Mouse (Mus musculus) telencephalon, adult 2 months (tissue): ENCODE data around the gene Lgr6.
"Not testable (repeated sequence)": the region's sequence is repeated elsewhere in the genome, so short reads cannot be mapped to it uniquely, and the experiment has no call there.

Source experiments
- DNase-seq: peaks from one replicate; pipeline ENCODE4 v3.0.0-alpha.2; 2011; ENCODE audit warnings: low read depth, low spot score

Gene Lgr6

GRCm38 (mm10) chr1:135128986-135129385, 23.9 kb upstream of the Lgr6 start:
- no peak for DNase-seq

- DNase-seq: no peak
Measured at GRCm38 (mm10) chr1:135128011-135128441, 22.9 kb upstream of the Lgr6 start.

GRCm38 (mm10) chr1:135126443-135127027, 21.5 kb upstream of the Lgr6 start:
- no peak for DNase-seq

GRCm38 (mm10) chr1:135125990-135126389, 20.9 kb upstream of the Lgr6 start:
- DNase-seq: no peak

- DNase-seq: no peak
Measured at GRCm38 (mm10) chr1:135124573-135125363, 19.7 kb upstream of the Lgr6 start.

- DNase-seq: no peak
Measured at GRCm38 (mm10) chr1:135112661-135113060, 7.6 kb upstream of the Lgr6 start.

GRCm38 (mm10) chr1:135111271-135111670, 6.2 kb upstream of the Lgr6 start:
- DNase-seq: not testable (repeated sequence)

GRCm38 (mm10) chr1:135110075-135110474, 5.0 kb upstream of the Lgr6 start:
- DNase-seq: no peak

GRCm38 (mm10) chr1:135108611-135109010, 3.5 kb upstream of the Lgr6 start:
- DNase-seq: no peak

- no peak for DNase-seq
Measured at GRCm38 (mm10) chr1:135105951-135106350, 875 bp upstream of the Lgr6 start.

GRCm38 (mm10) chr1:135100400-135100799, 4.7 kb downstream of the Lgr6 start:
- DNase-seq: no peak

- no peak for DNase-seq
Measured at GRCm38 (mm10) chr1:135098441-135098840, 6.6 kb downstream of the Lgr6 start.

- no peak for DNase-seq
Measured at GRCm38 (mm10) chr1:135097441-135097840, 7.6 kb downstream of the Lgr6 start.

- DNase-seq: peak; percentile 38
Measured at GRCm38 (mm10) chr1:135096312-135096711, 8.8 kb downstream of the Lgr6 start.

- no peak for DNase-seq
Measured at GRCm38 (mm10) chr1:135095189-135095588, 9.9 kb downstream of the Lgr6 start.

- DNase-seq: no peak
Measured at GRCm38 (mm10) chr1:135094723-135095122, 10.4 kb downstream of the Lgr6 start.

GRCm38 (mm10) chr1:135090914-135091313, 14.2 kb downstream of the Lgr6 start:
- no peak for DNase-seq

- DNase-seq: no peak
Measured at GRCm38 (mm10) chr1:135089626-135090025, 15.4 kb downstream of the Lgr6 start.

GRCm38 (mm10) chr1:135087414-135087813, 17.7 kb downstream of the Lgr6 start:
- DNase-seq: no peak

GRCm38 (mm10) chr1:135086015-135086414, 19.1 kb downstream of the Lgr6 start:
- DNase-seq: no peak

- DNase-seq: no peak
Measured at GRCm38 (mm10) chr1:135085296-135085871, 19.7 kb downstream of the Lgr6 start.

GRCm38 (mm10) chr1:135083465-135083864, 21.6 kb downstream of the Lgr6 start:
- DNase-seq: no peak

GRCm38 (mm10) chr1:135082267-135082666, 22.8 kb downstream of the Lgr6 start:
- no peak for DNase-seq
